Comparison of ENCODE assay signal across 10 mouse cellular contexts in genomic region chr8:109360081-109360715, GRCm38 (mm10).
DNase-seq lines count a peak whose midpoint lies in the region; ATAC-seq lines count a peak whose summit lies in the region.
"Had no signal": no experiment of that assay in that cellular context is flagged by ENCODE, and none has a peak within 500 bp of the region (broad histone marks: within the 10 kb centered on the region; RNA-seq: fewer than 3 reads in every experiment).

No protein-coding gene starts in this region.

- no peaks in the 10 kb centered on the region for H3K36me3 ChIP-seq in kidney, embryonic 14.5 days (ENCODE audit: control insufficient read depth, insufficient read depth, low read length)
- H3K36me3 ChIP-seq in hindbrain, embryonic 14.5 days (replicated peaks; ENCODE audit: control insufficient read depth, insufficient read depth): no peaks in the 10 kb centered on the region

- no peak for ATAC-seq in kidney, embryonic 14.5 days (ENCODE audit: low FRiP score, low TSS enrichment)
- peak; percentile 46; the same call in 1 of the 2 replicates for ATAC-seq in hindbrain, embryonic 14.5 days (ENCODE audit: low FRiP score)

- H3K4me1 ChIP-seq in kidney, embryonic 14.5 days (ENCODE audit: control insufficient read depth, insufficient read depth, low read length): peaks cover 6% of the 10 kb centered on the region; the same call in 1 of the 2 replicates
- H3K4me1 ChIP-seq in hindbrain, embryonic 14.5 days (replicated peaks; ENCODE audit: control insufficient read depth, insufficient read depth, low read length): peaks cover 35% of the 10 kb centered on the region

- H3K27me3 ChIP-seq in kidney, embryonic 14.5 days (ENCODE audit: control insufficient read depth, insufficient read depth, low read length): no peaks in the 10 kb centered on the region
- no peaks in the 10 kb centered on the region for H3K27me3 ChIP-seq in hindbrain, embryonic 14.5 days (ENCODE audit: control insufficient read depth, insufficient read depth, low read length)

- WGBS in kidney, embryonic 14.5 days: 20% methylated on average over 14 of the region's 14 CpGs
- 11% methylated on average over 14 of the region's 14 CpGs for WGBS in hindbrain, embryonic 14.5 days

- H3K4me3 ChIP-seq in kidney, embryonic 14.5 days (ENCODE audit: low read length): peak overlapping the region; percentile 27
- peak overlapping the region; percentile 21 for H3K4me3 ChIP-seq in hindbrain, embryonic 14.5 days (replicated peaks; ENCODE audit: low read length)

- 0 out of 2 replicates have a peak overlapping the region, but pooled peaks have one; percentile 40 for H3K9ac ChIP-seq in kidney, embryonic 14.5 days (ENCODE audit: low read depth, low read length)
- H3K9ac ChIP-seq in hindbrain, embryonic 14.5 days: peak overlapping the region; percentile 74
- H3K9ac ChIP-seq: liver, embryonic 14.5 days had no signal

- no peaks in the 10 kb centered on the region for H3K9me3 ChIP-seq in kidney, embryonic 14.5 days (ENCODE audit: control insufficient read depth, low read length)
- no peaks in the 10 kb centered on the region for H3K9me3 ChIP-seq in hindbrain, embryonic 14.5 days (ENCODE audit: control insufficient read depth, low read length)

- H3K27ac ChIP-seq in kidney, embryonic 14.5 days (ENCODE audit: low read depth, low read length): no peak overlapping the region
- peak overlapping the region; percentile 98 for H3K27ac ChIP-seq in hindbrain, embryonic 14.5 days
- H3K27ac ChIP-seq: liver, embryonic 14.5 days had no signal

- peak overlapping the region; percentile 62 for H3K4me2 ChIP-seq in kidney, embryonic 14.5 days (replicated peaks; ENCODE audit: low read depth, low read length)
- peak overlapping the region; percentile 57 for H3K4me2 ChIP-seq in hindbrain, embryonic 14.5 days (replicated peaks)

- DNase-seq in kidney, adult 18-20 months: no peak
- peak; percentile 67 for DNase-seq in embryo, embryonic 11 days
- no peak for DNase-seq in hindbrain, embryonic 14.5 days (ENCODE audit: low spot score)
- peak; percentile 59 for DNase-seq in neural tube, embryonic 10.5 days (ENCODE audit: extremely low spot score, low spot score)
- no peak for DNase-seq in layer of hippocampus, postnatal 25 days (ENCODE audit: extremely low spot score in 1 of 2, low spot score in 1 of 2)
- DNase-seq in urinary bladder, postnatal 25 days (ENCODE audit: low spot score): no peak
- DNase-seq in cerebellum, adult 18-20 months: no peak
- DNase-seq: gastrocnemius, postnatal 36 days had no signal

Comparison
In these comparisons a context has a peak if more than half of its experiments do, and no peak if none do; other contexts are left out.
1. DNase-seq: peak in embryo, embryonic 11 days (single experiment) and neural tube, embryonic 10.5 days (single experiment); none in kidney, adult 18-20 months (single experiment), hindbrain, embryonic 14.5 days (single experiment), layer of hippocampus, postnatal 25 days (0 of 2), urinary bladder, postnatal 25 days (single experiment) and cerebellum, adult 18-20 months (0 of 2).